Mouse (Mus musculus) forebrain, embryonic 14.5 days (tissue): Measurements from ENCODE around the gene Selenon. TPM values are rescaled to one million over a fixed set of nuclear protein-coding genes. Genes with fewer than 3 reads are reported as not detected.

ENCODE experiments used
- ATAC-seq: fragments of 200-750 bp; cut with Nextera tagmentation; 2 replicates; pipeline ENCODE4 v1.8.0; 2017; ENCODE audit warnings: mild to moderate bottlenecking, moderate library complexity
- DNase-seq: peaks from one replicate; pipeline ENCODE4 v3.0.0-alpha.2; 2015; ENCODE audit warnings: low spot score
- H3K27ac ChIP-seq: fragments of 300-500 bp; sonication (generic); 2 replicates; pipeline ENCODE4 v1.5.1; 2014; ENCODE audit warnings: low read depth, mild to moderate bottlenecking, control low read depth, low read length, moderate library complexity
- H3K27me3 ChIP-seq: fragments of 300-500 bp; sonication (generic); replicated peaks from 2 replicates; pipeline ENCODE4 v1.6.1; 2014; ENCODE audit warnings: low read length, control low read depth, mixed read lengths; ENCODE audit not compliant: control insufficient read depth, insufficient read depth
- H3K36me3 ChIP-seq: fragments of 300-500 bp; sonication (generic); 2 replicates; pipeline ENCODE4 v1.6.1; 2014; ENCODE audit warnings: low read length, control low read depth; ENCODE audit not compliant: control insufficient read depth, insufficient read depth
- H3K4me1 ChIP-seq: fragments of 300-500 bp; sonication (generic); 2 replicates; pipeline ENCODE4 v1.6.1; 2014; ENCODE audit warnings: antibody characterized with exemption, low read length, control low read depth; ENCODE audit not compliant: control insufficient read depth, insufficient read depth
- H3K4me2 ChIP-seq: fragments of 300-500 bp; sonication (generic); 2 replicates; pipeline ENCODE4 v1.6.1; 2014; ENCODE audit warnings: mild to moderate bottlenecking, control low read depth, low read length
- H3K4me3 ChIP-seq: fragments of 300-500 bp; sonication (generic); 2 replicates; pipeline ENCODE4 v1.5.1; 2014; ENCODE audit warnings: low read depth, low read length, control low read depth
- H3K9ac ChIP-seq: fragments of 300-500 bp; sonication (generic); 2 replicates; pipeline ENCODE4 v1.6.1; 2014; ENCODE audit warnings: mild to moderate bottlenecking, low read length, control low read depth, moderate library complexity
- H3K9me3 ChIP-seq: fragments of 300-500 bp; sonication (generic); replicated peaks from 2 replicates; pipeline ENCODE4 v1.6.1; 2016; ENCODE audit warnings: low read length, control low read depth, mixed read lengths; ENCODE audit not compliant: control insufficient read depth
- WGBS: fragments of 180-500 bp; shearing (Covaris S2); extraction: QIAGEN DNeasy Blood & Tissue Kit; methylation state at CpG from one replicate; pipeline ENCODE4 v1.1.7; 2014; 5-methylcytosine and 5-hydroxymethylcytosine counted together
- polyA plus RNA-seq: library from polyadenylated mRNA; unstranded; fragments of >200 nt; fragmentation: Nextera tagmentation; extraction: Ambion mirVana; gene quantifications from 2 replicates; pipeline ENCODE4 v1.2.1, GENCODE M21; 2014

Gene Selenon
- polyA plus RNA-seq, 1 experiment from 2014 or later, result 12.4 TPM

GRCm38 (mm10) chr4:134523447-134523846 lies 28.5 kb downstream of the Selenon start:
- no peak overlapping the region for H3K4me3 ChIP-seq
- 91% methylated on average over 4 of the region's 4 CpGs for WGBS
- H3K4me1 ChIP-seq, result no peaks in the 10 kb centered on the region
- H3K9me3 ChIP-seq, result no peaks in the 10 kb centered on the region
- ATAC-seq (no peak), DNase-seq (no peak)
- H3K36me3 ChIP-seq, result peaks cover 52% of the 10 kb centered on the region
- H3K4me2 ChIP-seq, result no peak overlapping the region
- H3K9ac ChIP-seq, result no peak overlapping the region
- H3K27ac ChIP-seq, result no peak overlapping the region
- H3K27me3 ChIP-seq, result no peaks in the 10 kb centered on the region

GRCm38 (mm10) chr4:134519281-134519680 lies 32.7 kb downstream of the Selenon start:
- DNase-seq, result no peak
- H3K9me3 ChIP-seq, result no peaks in the 10 kb centered on the region
- no peak overlapping the region for H3K4me3 ChIP-seq
- H3K4me2 ChIP-seq, result no peak overlapping the region
- no peak overlapping the region for H3K27ac ChIP-seq
- H3K9ac ChIP-seq, result no peak overlapping the region
- no peaks in the 10 kb centered on the region for H3K4me1 ChIP-seq
- peaks cover 12% of the 10 kb centered on the region; the same call in 1 of the 2 replicates for H3K36me3 ChIP-seq
- no peak for ATAC-seq
- H3K27me3 ChIP-seq, result no peaks in the 10 kb centered on the region

- DNase-seq, result no peak
- no peaks in the 10 kb centered on the region for H3K9me3 ChIP-seq
- H3K4me1 ChIP-seq, result no peaks in the 10 kb centered on the region
- 82% methylated on average over 4 of the region's 4 CpGs for WGBS
- no peak overlapping the region for H3K9ac ChIP-seq
- no peak overlapping the region for H3K27ac ChIP-seq
- 0 out of 2 replicates have a peak, but pooled peaks cover 5% of the 10 kb centered on the region for H3K36me3 ChIP-seq
- no peak overlapping the region for H3K4me3 ChIP-seq
- ATAC-seq, result no peak
- H3K27me3 ChIP-seq, result no peaks in the 10 kb centered on the region
- no peak overlapping the region for H3K4me2 ChIP-seq
These were observed 33.4 kb downstream of the Selenon start for GRCm38 (mm10) chr4:134518541-134518940.

DNA sequence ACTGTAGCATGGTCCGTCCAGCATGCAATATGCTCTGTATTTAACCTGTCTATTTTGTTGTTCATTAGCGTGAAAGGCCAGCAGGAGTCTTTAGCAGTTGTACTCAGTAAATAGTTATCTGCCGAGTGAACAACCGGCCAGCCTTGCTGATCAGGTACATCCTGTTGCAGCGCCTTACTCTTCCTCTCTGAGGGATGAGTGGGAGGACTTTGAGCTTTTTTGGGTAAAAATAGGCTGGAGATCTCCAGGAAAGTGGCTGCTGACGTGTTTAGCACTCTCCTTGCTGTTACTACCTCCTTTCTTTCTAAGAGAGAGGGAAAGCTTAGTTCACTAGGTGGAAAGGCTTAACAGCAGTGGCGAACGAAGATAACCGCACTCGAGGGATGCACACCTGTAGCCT lies 34.2 kb downstream of the Selenon start:
- H3K36me3 ChIP-seq, result 0 out of 2 replicates have a peak, but pooled peaks cover 5% of the 10 kb centered on the region
- DNase-seq, result no peak
- no peak overlapping the region for H3K9ac ChIP-seq
- no peak overlapping the region for H3K27ac ChIP-seq
- H3K4me2 ChIP-seq, result no peak overlapping the region
- no peaks in the 10 kb centered on the region for H3K27me3 ChIP-seq
- no peaks in the 10 kb centered on the region for H3K9me3 ChIP-seq
- H3K4me3 ChIP-seq, result no peak overlapping the region
- 86% methylated on average over 10 of the region's 10 CpGs for WGBS
- no peaks in the 10 kb centered on the region for H3K4me1 ChIP-seq
- ATAC-seq, result no peak

GRCm38 (mm10) chr4:134516981-134517380 lies 35.0 kb downstream of the Selenon start:
- 86% methylated on average over 8 of the region's 8 CpGs for WGBS
- H3K4me2 ChIP-seq, result no peak overlapping the region
- no peak for DNase-seq

DNA sequence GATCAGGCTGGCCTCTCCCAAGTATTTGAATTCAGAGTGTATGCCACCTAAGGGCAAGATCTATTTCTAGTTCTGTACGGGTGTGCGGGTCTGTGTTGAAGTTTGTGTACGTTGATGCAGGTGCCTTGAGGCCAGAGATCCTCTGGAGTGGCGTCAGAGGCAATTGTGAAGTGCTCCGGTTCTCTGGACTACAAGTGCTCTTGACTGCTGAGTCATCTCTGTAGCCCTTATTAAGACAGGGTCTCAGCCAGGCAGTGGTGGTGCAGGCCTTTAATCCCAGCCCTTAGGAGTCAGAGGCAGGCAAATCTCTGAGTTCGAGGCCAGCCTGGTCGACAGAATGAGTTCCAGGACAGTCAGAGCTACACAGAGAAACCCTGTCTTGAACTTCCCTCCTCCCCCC lies 36.4 kb downstream of the Selenon start:
- Histone ChIP-seq H3K27me3 (no peaks in the 10 kb centered on the region), H3K27ac (no peak overlapping the region), H3K4me1 (peaks cover 8% of the 10 kb centered on the region), H3K4me3 (no peak overlapping the region), H3K9me3 (no peaks in the 10 kb centered on the region), H3K9ac (no peak overlapping the region), H3K4me2 (no peak overlapping the region), H3K36me3 (no peaks in the 10 kb centered on the region)
- no peak for ATAC-seq
- WGBS, result 80% methylated on average over 7 of the region's 7 CpGs
- DNase-seq, result no peak

More at GRCm38 (mm10) chr4:134516981-134517380, 35.0 kb downstream of the Selenon start:
- Histone ChIP-seq H3K27me3 (no peaks in the 10 kb centered on the region), H3K9ac (no peak overlapping the region), H3K4me3 (no peak overlapping the region), H3K27ac (no peak overlapping the region), H3K36me3 (0 out of 2 replicates have a peak, but pooled peaks cover 5% of the 10 kb centered on the region), H3K9me3 (no peaks in the 10 kb centered on the region), H3K4me1 (no peaks in the 10 kb centered on the region)
- ATAC-seq, result no peak

DNA sequence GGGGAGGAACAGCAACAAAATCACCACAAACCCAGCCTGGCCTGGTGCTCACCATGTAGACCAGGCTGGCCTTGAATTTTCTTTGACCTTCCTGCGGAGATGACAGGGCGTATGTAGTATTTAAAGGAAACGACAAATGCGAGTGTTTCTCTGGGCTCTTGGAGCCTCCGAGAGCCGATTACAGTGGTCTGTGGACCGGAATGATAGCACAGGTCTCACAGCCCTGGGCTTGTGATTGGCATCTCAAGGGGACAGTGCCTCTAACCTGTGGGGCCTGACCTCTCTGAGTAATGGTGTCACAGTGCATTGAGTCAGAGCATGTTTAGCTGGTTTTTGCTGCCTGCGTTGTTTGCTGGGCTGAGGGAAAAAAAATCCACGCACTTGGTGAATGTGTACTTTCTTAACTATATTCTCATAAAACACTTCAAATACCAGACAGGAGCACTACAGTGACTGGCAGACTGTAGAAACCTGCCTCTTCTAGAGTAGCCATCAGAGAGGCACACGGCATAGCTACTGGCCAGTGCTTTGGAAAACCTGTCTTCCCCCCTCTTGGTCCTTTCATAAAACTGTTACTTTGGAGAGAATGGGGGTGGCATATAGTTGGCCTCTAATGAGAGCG lies 37.5 kb downstream of the Selenon start:
- Histone ChIP-seq H3K27me3 (no peaks in the 10 kb centered on the region), H3K27ac (no peak overlapping the region), H3K9me3 (no peaks in the 10 kb centered on the region), H3K36me3 (no peaks in the 10 kb centered on the region), H3K4me3 (no peak overlapping the region), H3K4me1 (peaks cover 8% of the 10 kb centered on the region), H3K4me2 (no peak overlapping the region), H3K9ac (no peak overlapping the region; the same call in 1 of the 2 replicates)
- DNase-seq (no peak), ATAC-seq (no peak)
- 90% methylated on average over 11 of the region's 11 CpGs for WGBS

GRCm38 (mm10) chr4:134512798-134513197 lies 39.2 kb downstream of the Selenon start:
- H3K36me3 ChIP-seq, result no peaks in the 10 kb centered on the region
- no peaks in the 10 kb centered on the region for H3K9me3 ChIP-seq
- peak overlapping the region; percentile 31 for H3K4me2 ChIP-seq
- no peak for ATAC-seq
- DNase-seq, result peak; percentile 61
- H3K9ac ChIP-seq, result peak overlapping the region; percentile 10; the same call in 1 of the 2 replicates
- peaks cover 8% of the 10 kb centered on the region for H3K4me1 ChIP-seq
- WGBS, result 30% methylated on average over 15 of the region's 15 CpGs
- H3K27ac ChIP-seq, result no peak overlapping the region
- H3K4me3 ChIP-seq, result no peak overlapping the region
- no peaks in the 10 kb centered on the region for H3K27me3 ChIP-seq

DNA sequence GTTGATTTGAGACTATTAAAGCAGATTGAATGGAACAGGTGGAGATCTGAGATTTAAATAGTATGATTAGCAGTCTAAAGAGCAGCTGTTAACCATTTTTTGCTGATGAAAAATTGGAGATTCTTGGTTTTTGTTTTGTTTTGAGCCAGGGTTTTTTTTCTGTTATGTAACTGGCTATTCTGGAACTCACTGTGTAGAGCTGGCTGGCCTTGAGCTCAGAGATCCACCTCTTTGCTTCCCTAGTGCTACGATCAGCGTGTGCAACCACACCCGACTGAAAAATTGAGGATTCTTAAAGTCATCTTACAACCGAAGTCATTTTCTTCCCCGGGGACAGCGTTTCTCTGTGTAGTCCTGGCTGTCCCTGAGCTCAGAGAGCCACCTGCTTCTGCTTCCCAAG lies 40.2 kb downstream of the Selenon start:
- H3K27me3 ChIP-seq, result no peaks in the 10 kb centered on the region
- H3K4me1 ChIP-seq, result peaks cover 8% of the 10 kb centered on the region
- H3K4me2 ChIP-seq, result peak overlapping the region; percentile 83
- ATAC-seq (no peak), DNase-seq (no peak)
- WGBS, result 75% methylated on average over 6 of the region's 6 CpGs
- peak overlapping the region; percentile 50 for H3K4me3 ChIP-seq
- peak overlapping the region; percentile 58 for H3K9ac ChIP-seq
- H3K9me3 ChIP-seq, result no peaks in the 10 kb centered on the region
- no peaks in the 10 kb centered on the region for H3K36me3 ChIP-seq
- H3K27ac ChIP-seq, result no peak overlapping the region
